28 mouse cellular contexts compared by ENCODE assay signal in the genomic region with DNA sequence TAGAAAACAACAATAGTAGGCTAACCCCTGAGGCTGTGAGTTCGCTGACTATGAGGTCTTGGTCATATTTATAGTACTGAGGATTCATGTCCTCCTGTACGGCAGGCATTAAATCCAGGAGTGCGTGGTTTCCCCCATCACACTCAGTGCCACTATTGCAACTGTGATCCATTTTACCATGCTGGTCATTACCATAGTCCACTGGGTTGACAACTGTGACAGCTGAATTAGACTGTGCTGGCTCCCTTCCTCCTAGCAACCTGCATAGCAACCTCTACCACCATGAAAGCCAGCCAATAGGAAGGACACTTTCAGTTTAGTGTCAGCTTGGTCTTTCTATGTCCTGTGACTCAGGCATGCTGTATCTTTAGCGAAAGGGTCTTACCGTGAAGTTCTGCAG. TPM values are rescaled to one million over a fixed set of nuclear protein-coding genes. Genes with fewer than 3 reads are reported as not detected.
DNase-seq lines count a peak whose midpoint lies in the region; ATAC-seq and TF ChIP-seq lines count a peak whose summit lies in the region.
"Had no signal": no experiment of that assay in that cellular context is flagged by ENCODE, and none has a peak within 500 bp of the region (broad histone marks: within the 10 kb centered on the region; RNA-seq: fewer than 3 reads in every experiment).

No protein-coding gene starts in this region.

- H3K4me3 ChIP-seq in hindbrain, postnatal 0 days (ENCODE audit: low read length) = no peak overlapping the region
- H3K4me3 ChIP-seq in hindbrain, embryonic 10.5 days = no peak overlapping the region
- peak overlapping the region; percentile 21 for H3K4me3 ChIP-seq in megakaryocyte, embryonic 14.5 days (replicated peaks)
- H3K4me3 ChIP-seq: embryonic facial prominence, embryonic 13.5 days; embryonic facial prominence, embryonic 15.5 days; erythroblast, embryonic 14.5 days; forebrain, embryonic 10.5 days; forebrain, embryonic 12.5 days had no signal

- H3K9ac ChIP-seq in hindbrain, postnatal 0 days (replicated peaks; ENCODE audit: low read length) = no peak overlapping the region
- H3K9ac ChIP-seq: embryonic facial prominence, embryonic 13.5 days; embryonic facial prominence, embryonic 15.5 days; forebrain, embryonic 12.5 days had no signal

- 0 out of 2 replicates have a peak, but pooled peaks have one; percentile 38 for ATAC-seq in hindbrain, postnatal 0 days
- no peak for ATAC-seq in megakaryocyte, adult 5-6 weeks (ENCODE audit: poor library complexity, severe bottlenecking)
- ATAC-seq in common myeloid progenitor, adult 5-6 weeks (replicated peaks; ENCODE audit: low read depth, poor library complexity, severe bottlenecking) = 0 out of 2 replicates have a peak, but pooled peaks have one; percentile 3
- no peak for ATAC-seq in frontal cortex, adult (ENCODE audit: low TSS enrichment)
- ATAC-seq: activated CD4-positive, CD25-positive, alpha-beta regulatory T cell, adult 4 months; CD4-positive, CD25-positive, alpha-beta regulatory T cell, adult 4 months; forebrain, embryonic 14.5 days; forebrain, embryonic 16.5 days; Patski had no signal

- 92% methylated on average over 5 of the region's 5 CpGs for WGBS in hindbrain, postnatal 0 days
- 93% methylated on average over 5 of the region's 5 CpGs for WGBS in hindbrain, embryonic 10.5 days

- H3K4me2 ChIP-seq in hindbrain, postnatal 0 days (ENCODE audit: low read depth, low read length) = no peak overlapping the region
- H3K4me2 ChIP-seq: embryonic facial prominence, embryonic 13.5 days; embryonic facial prominence, embryonic 15.5 days; forebrain, embryonic 12.5 days had no signal

- no peak for DNase-seq in hindbrain, postnatal 0 days (ENCODE audit: low spot score)
- DNase-seq in hindbrain, embryonic 10.5 days (ENCODE audit: low spot score) = no peak
- DNase-seq in lung, adult 18-20 months = no peak
- DNase-seq: adrenal gland, adult 8-10 months; adrenal gland, postnatal 14 days; adrenal gland, postnatal 36 days; B cell, adult 2 months; cerebellum, adult 11-12 months; cerebellum, adult 2 months; cerebellum, adult 9-10 months; cerebellum, postnatal 25 days; embryo, embryonic 11 days had no signal

- no peaks in the 10 kb centered on the region for H3K27me3 ChIP-seq in hindbrain, postnatal 0 days (ENCODE audit: insufficient read depth, low read length)
- H3K27me3 ChIP-seq in hindbrain, embryonic 10.5 days (ENCODE audit: insufficient read depth, poor library complexity, severe bottlenecking) = no peaks in the 10 kb centered on the region
- no peaks in the 10 kb centered on the region for H3K27me3 ChIP-seq in megakaryocyte, embryonic 14.5 days (replicated peaks)
- H3K27me3 ChIP-seq: CH12.LX; embryonic facial prominence, embryonic 13.5 days; embryonic facial prominence, embryonic 15.5 days; forebrain, embryonic 12.5 days; Patski had no signal

- no peak for TF ChIP-seq CTCF in hindbrain, postnatal 0 days (IDR thresholded peaks at IDR 0.05; ENCODE audit: low read depth)

- H3K36me3 ChIP-seq in hindbrain, postnatal 0 days (ENCODE audit: insufficient read depth, low read length) = peaks cover 6% of the 10 kb centered on the region; the same call in 1 of the 2 replicates
- H3K36me3 ChIP-seq in hindbrain, embryonic 10.5 days = no peaks in the 10 kb centered on the region
- peaks cover 43% of the 10 kb centered on the region for H3K36me3 ChIP-seq in megakaryocyte, embryonic 14.5 days (replicated peaks; ENCODE audit: low read length)
- H3K36me3 ChIP-seq: forebrain, embryonic 12.5 days; G1E had no signal

- no peak overlapping the region for H3K27ac ChIP-seq in hindbrain, postnatal 0 days
- H3K27ac ChIP-seq in hindbrain, embryonic 10.5 days = no peak overlapping the region
- H3K27ac ChIP-seq: embryonic facial prominence, embryonic 13.5 days; embryonic facial prominence, embryonic 15.5 days; forebrain, embryonic 10.5 days; forebrain, embryonic 12.5 days had no signal

- no peaks in the 10 kb centered on the region for H3K4me1 ChIP-seq in hindbrain, postnatal 0 days (ENCODE audit: insufficient read depth, low read length)
- H3K4me1 ChIP-seq in hindbrain, embryonic 10.5 days (replicated peaks) = peaks cover 2% of the 10 kb centered on the region; the same call in 1 of the 2 replicates
- H3K4me1 ChIP-seq in megakaryocyte, embryonic 14.5 days = peaks cover 17% of the 10 kb centered on the region
- H3K4me1 ChIP-seq: embryonic facial prominence, embryonic 15.5 days; forebrain, embryonic 12.5 days had no signal

- no peaks in the 10 kb centered on the region for H3K9me3 ChIP-seq in hindbrain, postnatal 0 days (ENCODE audit: low read length)
- H3K9me3 ChIP-seq in hindbrain, embryonic 10.5 days = peaks cover 2% of the 10 kb centered on the region; the same call in 1 of the 2 replicates
- H3K9me3 ChIP-seq in megakaryocyte, embryonic 14.5 days = peaks cover 12% of the 10 kb centered on the region; the same call in 1 of the 2 replicates
- H3K9me3 ChIP-seq: embryonic facial prominence, embryonic 13.5 days; embryonic facial prominence, embryonic 15.5 days; forebrain, embryonic 10.5 days; forebrain, embryonic 12.5 days had no signal

RNA-seq across cellular contexts. Expression of a gene that starts 17.0 kb away (rescaled TPM):
- total RNA-seq in hindbrain, postnatal 0 days (2014; rRNA removed) = 20.3 and 28.9 TPM in 2 replicates
- 11.9 and 14.8 TPM in 2 replicates for polyA plus RNA-seq in hindbrain, postnatal 0 days (2015; fragmentation: Nextera tagmentation; extraction: Ambion mirVana)
- 20.1 and 20.2 TPM in 2 replicates for polyA plus RNA-seq in hindbrain, embryonic 10.5 days (2016; fragmentation: Nextera tagmentation; extraction: Ambion mirVana)
- 13.6 and 15.6 TPM in 2 replicates for polyA plus RNA-seq in megakaryocyte, embryonic 14.5 days (2012; ENCODE audit: insufficient read depth, low replicate concordance)
- 31.3 and 33.9 TPM in 2 replicates for total RNA-seq in megakaryocyte, adult 5-6 weeks (2015)
- 25.0 and 30.4 TPM in 2 replicates for total RNA-seq in megakaryocyte, adult 5-6 weeks (2017)
- total RNA-seq in common myeloid progenitor, adult 5-6 weeks (2017) = 19.4 and 19.9 TPM in 2 replicates
- polyA plus RNA-seq: G1E had no signal

RNA-seq across cellular contexts. Expression of a gene that starts 48.3 kb away (rescaled TPM):
- total RNA-seq in hindbrain, postnatal 0 days (2014; rRNA removed) = 0.79 and 1.2 TPM in 2 replicates
- polyA plus RNA-seq in hindbrain, postnatal 0 days (2015; fragmentation: Nextera tagmentation; extraction: Ambion mirVana) = 0.77 and 1.2 TPM in 2 replicates
- polyA plus RNA-seq in hindbrain, embryonic 10.5 days (2016; fragmentation: Nextera tagmentation; extraction: Ambion mirVana) = 2.8 and 3.4 TPM in 2 replicates
- polyA plus RNA-seq in megakaryocyte, embryonic 14.5 days (2012; ENCODE audit: insufficient read depth, low replicate concordance) = 0.02 and 0.61 TPM in 2 replicates
- 0.04 and 0.05 TPM in 2 replicates for total RNA-seq in megakaryocyte, adult 5-6 weeks (2015)
- 0.04 and 0.08 TPM in 2 replicates for total RNA-seq in megakaryocyte, adult 5-6 weeks (2017)
- total RNA-seq in common myeloid progenitor, adult 5-6 weeks (2017) = 2.7 and 4.3 TPM in 2 replicates
- polyA plus RNA-seq: erythroblast, embryonic 14.5 days; G1E had no signal

Comparison
In these comparisons a context has a peak if more than half of its experiments do, and no peak if none do; other contexts are left out.
1. ATAC-seq: peak in hindbrain, postnatal 0 days (single experiment) and common myeloid progenitor, adult 5-6 weeks (single experiment); none in megakaryocyte, adult 5-6 weeks (single experiment) and frontal cortex, adult (single experiment).